Mouse (Mus musculus) right cerebral cortex, postnatal 10 days (tissue): ENCODE measurements around the gene Dnase1l1.

Experiments used
- DNase-seq, 2 experiments: peaks; one replicate each; pipeline ENCODE4 v3.0.0; 2021; ENCODE audit warnings: low spot score in 2 of 2

Gene Dnase1l1

DNA sequence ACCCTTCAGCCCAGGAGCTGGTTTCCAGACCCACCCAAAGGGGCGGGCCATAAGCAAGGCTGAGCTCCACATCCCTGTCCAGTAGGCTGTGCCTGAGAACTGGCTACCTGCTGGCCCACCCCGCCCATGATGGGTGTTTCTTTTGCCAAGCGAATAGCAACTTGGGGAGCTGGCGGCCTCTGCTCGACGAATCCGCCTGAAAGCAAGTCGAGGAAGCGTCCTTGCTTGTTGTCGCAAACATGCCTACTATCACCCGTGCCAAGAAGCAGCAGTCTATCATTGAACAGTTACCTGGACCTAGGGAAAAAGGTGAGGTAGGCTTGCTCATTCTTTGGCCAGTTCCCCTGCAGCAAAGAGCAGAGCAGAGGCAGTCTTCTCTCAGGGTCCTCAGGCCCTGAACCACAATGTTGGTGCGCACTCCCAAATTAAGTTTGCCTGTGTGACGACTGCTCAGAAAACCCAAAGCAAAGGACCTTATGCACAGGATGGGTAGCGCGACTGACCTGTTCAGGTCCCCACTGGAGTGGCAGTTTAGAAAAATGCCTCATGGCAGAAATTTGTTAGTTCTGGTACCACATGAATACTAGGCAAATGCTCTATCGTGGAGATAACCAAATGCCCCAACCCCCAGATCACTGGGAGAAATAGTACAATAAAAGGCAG is at the start of gene Dnase1l1, which contains the start of gene Taz:
TSS of gene Dnase1l1 (minus strand) at position 606 of the 663 bp plus-strand sequence.
TSS of gene Taz (plus strand) at position 181 of the 663 bp plus-strand sequence.
- DNase-seq, result peak; percentile 61 to 69

- no peak for DNase-seq
Measured at GRCm38 (mm10) chrX:74330166-74330930, 48.2 kb upstream of the Dnase1l1 start.

GRCm38 (mm10) chrX:74329215-74329671 is 47.1 kb upstream of the Dnase1l1 start:
- no peak for DNase-seq

- peak; percentile 70 to 77 for DNase-seq
Measured at GRCm38 (mm10) chrX:74328725-74329161, 46.6 kb upstream of the Dnase1l1 start, which contains the start of gene Plxna3. Plxna3 (plus strand) TSS chrX:74329066.

DNA sequence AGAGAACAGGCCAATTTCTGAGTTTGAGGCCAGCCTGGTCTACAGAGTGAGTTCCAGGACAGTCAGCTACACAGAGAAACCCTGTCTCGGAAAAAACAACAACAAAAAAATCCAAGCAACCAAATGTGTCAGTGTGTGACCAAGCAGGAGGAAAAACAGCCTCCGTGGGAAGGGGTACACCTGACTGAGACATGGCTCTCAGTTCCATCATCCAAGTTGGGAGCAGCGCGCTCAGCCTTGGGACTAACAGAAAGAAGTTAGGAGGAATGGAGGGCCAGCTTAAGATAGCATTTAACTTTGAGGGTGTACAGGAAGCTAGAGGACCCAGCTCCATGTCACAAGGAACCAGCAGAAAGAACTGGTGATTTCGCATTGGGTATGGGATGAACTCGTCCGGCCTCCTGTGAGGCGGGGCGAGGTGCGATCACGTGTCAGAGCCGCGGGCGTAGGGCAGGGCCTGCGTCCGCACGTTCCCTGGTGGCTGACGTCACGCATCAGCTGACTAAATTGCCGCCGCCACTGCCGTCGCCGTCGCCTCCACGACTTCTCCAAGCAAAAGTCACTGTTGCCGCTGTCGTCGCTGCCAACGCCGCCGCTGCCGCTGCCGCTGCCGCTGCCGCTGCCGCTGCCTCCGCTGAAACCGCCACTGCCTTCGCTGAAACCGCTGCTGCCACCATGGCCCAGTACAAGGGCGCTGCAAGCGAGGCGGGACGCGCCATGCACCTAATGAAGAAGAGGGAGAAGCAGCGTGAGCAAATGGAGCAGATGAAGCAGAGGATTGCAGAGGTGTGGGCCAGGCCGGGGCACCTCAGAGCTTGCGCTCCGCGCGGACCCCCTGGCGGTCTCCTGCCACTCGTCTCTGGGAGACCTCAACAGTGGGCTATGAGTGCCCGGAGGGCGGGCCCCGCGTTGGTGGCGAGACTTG is 30.7 kb upstream of the Dnase1l1 start, which contains the start of gene Fam50a:
TSS of gene Fam50a (plus strand) at position 494 of the 925 bp plus-strand sequence.
- DNase-seq, result peak; percentile 94 to 95

GRCm38 (mm10) chrX:74304867-74305700 is 22.9 kb upstream of the Dnase1l1 start, which contains the start of gene Gdi1:
Gdi1 (plus strand) TSS chrX:74304998.
- peak; percentile 77 to 80 for DNase-seq

GRCm38 (mm10) chrX:74299721-74300120 is 17.6 kb upstream of the Dnase1l1 start:
- no peak for DNase-seq

- no peak for DNase-seq
Measured at GRCm38 (mm10) chrX:74298348-74298747, 16.2 kb upstream of the Dnase1l1 start.

DNA sequence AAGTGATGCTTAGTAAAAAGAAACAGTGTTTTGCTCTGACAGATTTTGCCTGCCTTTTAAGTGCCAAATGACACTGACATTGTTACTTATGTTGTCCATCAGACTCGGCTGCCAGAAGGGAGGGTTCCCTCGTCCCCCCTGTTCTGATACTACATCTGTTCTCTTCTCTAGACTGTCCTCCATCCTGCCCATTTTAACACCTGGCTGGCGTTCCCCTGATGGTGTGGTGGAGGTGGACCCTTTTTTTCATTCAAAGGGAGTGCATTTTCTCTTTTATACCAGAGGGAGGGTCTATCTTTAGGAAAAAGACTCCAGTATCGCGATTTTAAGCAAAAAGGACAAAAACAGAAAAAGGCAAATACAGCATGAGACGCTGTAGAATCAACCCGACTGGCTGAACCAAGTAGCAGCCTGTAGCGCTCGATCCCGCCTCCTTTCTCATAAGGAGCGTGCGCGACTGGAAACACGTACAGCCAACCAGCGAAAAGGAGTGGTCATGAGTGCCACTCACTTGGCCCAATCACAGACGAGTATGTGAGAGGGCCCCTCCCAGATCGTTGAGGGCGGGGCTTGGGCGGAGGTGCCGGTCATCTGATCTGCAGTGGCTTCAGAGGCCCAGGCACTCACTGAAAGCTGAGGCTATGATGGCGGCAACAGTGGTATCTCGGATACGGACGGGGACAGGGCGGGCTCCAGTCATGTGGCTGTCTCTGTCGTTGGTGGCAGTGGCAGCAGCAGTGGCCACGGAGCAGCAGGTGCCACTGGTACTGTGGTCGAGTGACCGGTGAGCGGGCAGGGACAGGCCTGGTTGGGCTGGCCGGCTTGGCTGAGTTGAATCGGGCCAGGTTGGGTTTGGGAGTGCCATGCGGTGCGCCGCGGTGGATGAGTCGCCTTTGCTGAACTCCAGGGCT is 14.7 kb upstream of the Dnase1l1 start, which contains the start of gene Atp6ap1:
TSS of gene Atp6ap1 (plus strand) at position 560 of the 911 bp plus-strand sequence.
- DNase-seq, result peak; percentile 96 to 97

- DNase-seq, result no peak
Measured at GRCm38 (mm10) chrX:74293431-74293830, 11.3 kb upstream of the Dnase1l1 start.

DNA sequence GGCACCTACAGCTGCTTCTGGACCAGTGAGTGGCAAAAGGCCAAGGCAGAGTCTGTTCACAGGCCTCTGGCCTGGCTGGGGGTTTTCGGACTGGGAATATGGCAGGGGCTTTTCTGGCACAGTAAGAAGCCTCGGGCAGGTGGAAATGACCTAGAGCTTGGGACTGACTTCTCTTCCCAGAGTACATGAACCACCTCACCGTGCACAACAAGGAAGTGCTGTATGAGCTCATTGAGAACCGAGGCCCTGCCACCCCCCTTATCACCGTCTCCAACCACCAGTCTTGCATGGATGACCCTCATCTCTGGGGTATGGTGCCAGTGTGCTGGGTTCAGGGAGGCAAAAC is 928 bp upstream of the Dnase1l1 start:
- DNase-seq, result no peak

DNA sequence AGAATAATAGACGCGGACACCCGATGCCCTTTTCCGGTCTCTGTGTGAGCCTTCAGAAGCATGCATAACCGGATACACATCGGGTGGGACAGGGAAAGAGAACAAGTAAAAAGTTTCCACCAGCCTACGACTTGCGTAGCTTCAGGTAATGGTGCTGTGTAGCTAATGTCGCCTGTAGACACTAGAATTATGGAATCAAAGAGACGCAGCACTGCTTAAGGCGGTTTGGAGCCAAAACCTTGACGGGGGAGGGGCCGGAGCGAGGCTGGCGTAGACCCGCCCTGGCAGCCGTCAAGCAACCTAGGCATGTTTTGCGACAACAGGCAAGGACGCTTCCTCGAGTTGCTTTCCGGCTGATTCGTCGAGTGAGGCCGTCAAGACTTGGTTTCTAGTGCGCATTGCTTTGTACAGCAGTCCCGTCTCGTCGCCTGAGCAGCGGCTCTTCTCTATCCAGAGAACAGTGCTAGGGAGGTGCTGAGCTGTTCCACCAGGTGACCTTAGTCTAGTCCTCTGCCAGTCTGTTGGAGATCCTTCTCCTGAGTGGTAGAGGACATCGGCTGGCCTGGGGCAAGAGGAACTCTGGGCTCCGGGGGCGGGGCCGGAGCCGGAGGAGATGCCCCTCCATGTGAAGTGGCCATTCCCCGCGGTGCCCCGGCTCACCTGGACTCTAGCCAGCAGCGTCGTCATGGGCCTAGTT is 406 bp upstream of the Dnase1l1 start:
- DNase-seq, result peak; percentile 92

GRCm38 (mm10) chrX:74281041-74281731 is 951 bp downstream of the Dnase1l1 start:
- no peak for DNase-seq

DNA sequence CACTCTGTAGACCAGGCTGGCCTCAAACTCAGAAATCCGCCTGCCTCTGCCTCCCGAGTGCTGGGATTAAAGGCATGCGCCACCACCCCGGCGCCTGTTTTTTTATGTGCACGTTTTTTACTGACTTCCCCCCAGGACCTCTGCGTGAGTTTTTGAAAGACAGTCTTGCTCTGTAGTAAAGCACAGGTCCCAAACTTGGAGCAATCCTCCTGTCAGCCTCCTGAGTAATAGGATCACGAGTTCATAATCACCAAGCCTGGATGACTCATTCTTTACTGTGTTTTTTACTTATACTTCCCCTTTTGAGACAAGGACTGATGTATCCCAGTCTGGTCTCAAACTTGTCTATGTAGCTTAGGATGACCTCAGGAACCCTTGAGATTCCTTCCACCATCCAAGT is 4.2 kb downstream of the Dnase1l1 start:
- no peak for DNase-seq

DNA sequence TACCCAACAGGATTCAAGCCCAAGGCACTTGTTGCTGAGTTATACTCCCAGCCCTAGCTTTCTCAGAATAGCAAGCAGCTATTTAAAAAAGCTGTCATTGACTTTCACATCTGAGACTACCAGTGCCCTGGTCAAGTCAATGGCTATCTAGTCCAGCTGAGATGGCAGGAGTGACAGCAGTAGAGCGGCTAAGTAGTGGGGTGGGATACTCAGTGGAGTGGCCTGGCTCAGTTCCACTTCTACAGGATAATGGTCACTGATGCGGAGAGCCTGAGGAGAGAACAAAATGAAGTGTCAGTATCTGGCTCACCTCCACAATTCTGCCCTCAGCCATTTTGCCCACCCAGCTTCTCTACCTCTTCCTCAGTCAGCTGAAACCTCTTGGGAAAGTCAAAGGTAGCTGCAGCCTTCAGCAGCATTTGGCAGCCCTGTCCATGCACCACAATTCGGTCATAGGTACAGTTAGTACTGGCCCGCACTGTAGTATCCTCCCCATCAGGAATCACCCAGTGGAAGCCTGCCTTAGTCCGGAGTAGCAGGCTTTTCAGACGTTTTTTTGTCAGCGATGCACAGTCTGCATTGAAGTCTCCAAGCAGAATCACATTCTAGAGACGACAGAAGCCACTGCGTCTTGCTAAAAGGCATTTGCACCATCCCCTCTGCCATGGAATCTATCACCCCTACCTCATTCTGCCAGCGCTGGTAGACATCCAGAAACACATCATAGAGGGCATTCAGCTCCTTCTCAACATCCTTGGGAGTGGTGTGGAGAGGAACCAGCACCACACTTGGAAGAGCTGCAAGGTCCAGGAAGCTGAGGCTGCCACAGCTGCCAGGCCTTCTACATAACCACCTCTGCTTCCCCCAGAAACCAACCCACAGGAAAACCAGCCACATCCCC is 8.5 kb downstream of the Dnase1l1 start:
- DNase-seq, result no peak

GRCm38 (mm10) chrX:74270902-74271551 is 11.1 kb downstream of the Dnase1l1 start:
- no peak for DNase-seq
